Mouse (Mus musculus): Measurements from ENCODE around the gene Nup107. TPM values are rescaled to one million over a fixed set of nuclear protein-coding genes. Genes with fewer than 3 reads are reported as not detected.
"Not testable (repeated sequence)": the region's sequence is repeated elsewhere in the genome, so short reads cannot be mapped to it uniquely, and the experiment has no call there.

The Nup107 gene
- polyA plus RNA-seq, 1 experiment = 29.6 TPM

- DNase-seq (ENCODE audit: low read depth) = no peak
- TF ChIP-seq POLR2A (IDR thresholded peaks at IDR 0.05; ENCODE audit: borderline replicate concordance, extremely low read depth, insufficient read depth, insufficient read length, poor library complexity, severe bottlenecking) = no peak
Measured at GRCm38 (mm10) chr10:117737075-117737474, 55.4 kb downstream of the Nup107 start.

DNA sequence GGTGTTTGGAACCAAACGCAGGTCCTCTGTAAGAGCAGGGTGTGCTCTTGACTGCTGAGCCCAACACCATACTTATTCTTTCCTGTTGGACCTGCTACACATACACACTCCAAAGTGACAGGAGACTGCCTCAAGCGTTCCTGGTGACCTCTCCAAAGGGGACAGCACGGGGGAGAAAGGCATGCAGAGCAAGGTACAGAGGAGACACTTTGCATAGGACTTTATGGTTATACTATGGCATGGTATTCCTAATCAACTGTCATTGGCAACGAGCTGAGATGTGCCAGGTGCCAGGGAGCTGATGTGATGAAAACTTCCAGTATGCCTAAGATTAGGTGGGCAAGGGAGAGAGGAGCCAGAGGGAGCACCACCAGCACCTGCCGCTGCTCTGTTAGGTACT, 55.9 kb downstream of the Nup107 start:
- no peak for DNase-seq (ENCODE audit: low read depth)
- TF ChIP-seq POLR2A (IDR thresholded peaks at IDR 0.05; ENCODE audit: borderline replicate concordance, extremely low read depth, insufficient read depth, insufficient read length, poor library complexity, severe bottlenecking) = no peak
- no peak for TF ChIP-seq CTCF (IDR thresholded peaks at IDR 0.05; ENCODE audit: borderline replicate concordance, extremely low read depth, insufficient read depth, insufficient read length)

GRCm38 (mm10) chr10:117735396-117735795, 57.1 kb downstream of the Nup107 start:
- not testable (repeated sequence) for DNase-seq (ENCODE audit: low read depth)

- DNase-seq (ENCODE audit: low read depth) = not testable (repeated sequence)
Measured at GRCm38 (mm10) chr10:117734104-117734852, 58.2 kb downstream of the Nup107 start.

DNA sequence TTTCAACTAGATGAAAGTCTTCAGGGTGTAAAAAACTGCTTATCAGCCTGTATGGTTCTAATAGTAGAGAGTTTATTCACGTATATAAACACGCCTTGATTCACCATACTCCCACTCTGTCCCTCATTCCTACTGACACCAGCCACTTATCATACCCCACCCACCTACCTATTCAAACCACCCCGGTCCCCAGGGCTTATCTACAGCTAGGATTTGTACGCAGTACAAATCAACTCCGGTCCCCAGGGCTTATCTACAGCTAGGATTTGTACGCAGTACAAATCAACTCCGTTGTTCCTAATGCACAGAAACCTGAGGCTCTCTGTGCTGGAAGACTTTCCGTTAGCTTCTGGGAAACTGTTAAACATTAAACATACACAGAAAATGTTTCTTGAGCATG, 58.9 kb downstream of the Nup107 start:
- not testable (repeated sequence) for DNase-seq (ENCODE audit: low read depth)

DNA sequence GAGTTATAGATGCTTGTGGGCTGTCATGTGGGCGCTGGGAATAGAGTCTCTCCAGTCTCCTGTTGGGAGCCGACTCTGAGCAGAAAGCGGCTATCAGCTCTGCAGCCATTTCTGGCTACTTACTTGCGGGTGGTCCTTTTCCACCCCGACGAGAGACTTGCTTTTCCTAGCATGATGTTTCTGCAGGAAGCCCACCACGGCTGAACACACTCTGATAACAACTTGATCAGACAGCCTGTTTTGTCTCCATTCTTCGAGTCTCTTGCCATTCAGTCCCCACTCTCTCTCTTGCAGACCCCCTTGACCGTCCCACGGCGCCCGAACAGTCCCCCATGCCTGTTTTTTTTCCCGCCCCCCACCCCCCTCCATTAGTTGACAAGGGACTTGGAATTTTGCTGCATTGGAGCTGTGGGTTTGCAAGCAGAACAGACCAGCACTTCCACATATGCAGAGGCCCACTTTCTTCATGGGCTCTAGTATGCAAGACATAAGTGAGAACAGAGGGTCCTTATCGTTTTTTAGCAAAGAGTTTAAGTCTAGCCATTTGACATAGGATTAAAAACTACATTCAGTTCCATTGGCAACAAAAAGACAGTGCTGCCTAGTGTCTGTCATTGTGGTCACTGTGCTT, 59.4 kb downstream of the Nup107 start:
- no peak for TF ChIP-seq POLR2A (IDR thresholded peaks at IDR 0.05; ENCODE audit: borderline replicate concordance, extremely low read depth, insufficient read depth, insufficient read length, poor library complexity, severe bottlenecking)
- DNase-seq (ENCODE audit: low read depth) = no peak

DNA sequence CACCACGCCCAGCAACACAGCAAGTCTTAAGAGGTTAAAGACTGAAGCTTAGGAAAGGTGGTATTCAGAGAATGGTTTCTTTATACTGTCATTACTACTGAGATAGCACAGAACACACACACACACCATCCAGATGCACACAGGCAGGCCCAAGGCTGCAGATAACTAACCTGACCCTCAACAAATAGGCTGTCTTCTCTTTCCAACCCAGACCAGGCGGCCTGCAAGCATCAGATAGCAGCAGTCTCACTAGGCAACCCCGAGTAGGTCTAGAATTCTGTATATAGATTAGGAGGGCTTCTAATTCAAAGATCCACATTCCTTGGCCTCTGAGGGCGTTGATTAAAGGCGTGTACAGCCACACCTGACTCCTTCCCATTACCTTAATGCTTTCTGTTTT, 60.3 kb downstream of the Nup107 start:
- no peak for DNase-seq (ENCODE audit: low read depth)
- no peak for TF ChIP-seq CTCF (IDR thresholded peaks at IDR 0.05; ENCODE audit: borderline replicate concordance, extremely low read depth, insufficient read depth, insufficient read length)
- TF ChIP-seq POLR2A (IDR thresholded peaks at IDR 0.05; ENCODE audit: borderline replicate concordance, extremely low read depth, insufficient read depth, insufficient read length, poor library complexity, severe bottlenecking) = no peak

DNA sequence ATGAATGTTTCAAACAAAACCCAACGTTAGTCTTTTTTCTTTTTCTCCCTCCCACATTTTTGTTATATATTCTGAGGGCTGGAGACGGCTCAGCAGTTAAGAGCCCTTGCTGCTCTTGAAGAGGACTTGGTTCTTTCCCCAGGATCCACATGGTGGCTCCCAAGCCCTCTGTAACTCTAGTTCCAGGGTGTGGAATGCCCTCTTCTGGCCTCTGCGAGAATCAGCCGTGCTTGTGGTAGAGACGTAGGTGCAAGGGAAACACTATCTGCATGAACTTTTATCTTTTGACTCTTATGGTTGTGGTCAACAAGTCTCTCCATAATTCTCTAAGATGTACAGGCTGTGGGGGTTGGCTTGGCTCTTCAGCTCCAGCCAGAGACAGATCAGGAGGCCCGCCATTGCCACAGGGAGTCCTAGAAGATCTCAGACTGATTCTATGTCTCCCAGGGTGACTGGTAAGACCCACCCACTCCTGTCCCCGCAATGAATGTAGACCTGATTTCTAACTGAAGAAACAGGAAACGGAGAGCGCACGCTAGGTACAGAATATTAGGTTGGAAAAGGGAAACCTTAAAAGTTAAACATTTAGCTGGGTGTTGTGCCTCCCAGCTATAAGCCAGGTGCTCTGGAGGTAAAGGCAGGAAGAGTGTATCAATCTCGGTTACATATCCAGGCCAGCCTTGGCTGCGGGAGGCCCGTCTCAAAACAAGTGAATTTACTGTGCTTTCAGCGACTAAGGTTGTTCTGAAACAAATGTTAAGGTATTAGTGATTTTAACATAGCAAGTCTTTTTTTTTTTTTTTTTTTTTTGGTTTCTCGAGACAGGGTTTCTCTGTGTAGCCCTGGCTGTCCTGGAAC, 61.0 kb downstream of the Nup107 start:
- DNase-seq (ENCODE audit: low read depth) = peak; percentile 41
- TF ChIP-seq POLR2A (IDR thresholded peaks at IDR 0.05; ENCODE audit: borderline replicate concordance, extremely low read depth, insufficient read depth, insufficient read length, poor library complexity, severe bottlenecking) (no peak), CTCF (IDR thresholded peaks at IDR 0.05; ENCODE audit: borderline replicate concordance, extremely low read depth, insufficient read depth, insufficient read length) (peak; percentile 38; the same call in 1 of the 2 replicates)

- no peak for DNase-seq (ENCODE audit: low read depth)
Measured at GRCm38 (mm10) chr10:117730637-117731203, 61.8 kb downstream of the Nup107 start.

GRCm38 (mm10) chr10:117730140-117730539, 62.4 kb downstream of the Nup107 start:
- no peak for DNase-seq (ENCODE audit: low read depth)
- no peak for TF ChIP-seq POLR2A (IDR thresholded peaks at IDR 0.05; ENCODE audit: borderline replicate concordance, extremely low read depth, insufficient read depth, insufficient read length, poor library complexity, severe bottlenecking)
- TF ChIP-seq CTCF (IDR thresholded peaks at IDR 0.05; ENCODE audit: borderline replicate concordance, extremely low read depth, insufficient read depth, insufficient read length) = no peak

More at GRCm38 (mm10) chr10:117730637-117731203, 61.8 kb downstream of the Nup107 start:
- no peak for TF ChIP-seq POLR2A (IDR thresholded peaks at IDR 0.05; ENCODE audit: borderline replicate concordance, extremely low read depth, insufficient read depth, insufficient read length, poor library complexity, severe bottlenecking)

- TF ChIP-seq CTCF (IDR thresholded peaks at IDR 0.05; ENCODE audit: borderline replicate concordance, extremely low read depth, insufficient read depth, insufficient read length) (no peak), POLR2A (IDR thresholded peaks at IDR 0.05; ENCODE audit: borderline replicate concordance, extremely low read depth, insufficient read depth, insufficient read length, poor library complexity, severe bottlenecking) (no peak)
- DNase-seq (ENCODE audit: low read depth) = no peak
Measured at GRCm38 (mm10) chr10:117729139-117729814, 63.2 kb downstream of the Nup107 start.

DNA sequence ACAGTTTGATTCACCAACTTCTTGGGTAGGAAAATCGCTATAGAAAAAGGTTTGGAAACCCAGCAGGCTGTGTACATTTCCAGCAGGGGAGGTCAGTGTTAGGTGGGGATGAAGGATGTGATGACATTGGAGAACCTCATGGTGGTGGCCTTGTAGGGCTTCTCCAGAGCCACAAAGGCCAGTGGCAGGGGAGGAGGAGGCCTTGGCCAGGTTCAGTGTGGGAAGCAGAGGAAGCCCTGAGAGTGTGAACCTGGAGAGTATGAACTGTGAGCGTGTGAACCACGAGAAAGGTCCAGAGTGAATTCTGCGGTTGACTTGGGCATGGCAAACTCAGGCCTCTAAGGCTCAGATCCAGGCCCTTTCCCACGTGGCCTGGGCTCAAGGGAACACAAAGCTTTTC, 63.9 kb downstream of the Nup107 start:
- no peak for TF ChIP-seq CTCF (IDR thresholded peaks at IDR 0.05; ENCODE audit: borderline replicate concordance, extremely low read depth, insufficient read depth, insufficient read length)
- no peak for DNase-seq (ENCODE audit: low read depth)
